Mouse (Mus musculus): ENCODE measurements around the gene Nodal. TPM values are rescaled to one million over a fixed set of nuclear protein-coding genes. Genes with fewer than 3 reads are reported as not detected.
"Not testable (repeated sequence)": the region's sequence is repeated elsewhere in the genome, so short reads cannot be mapped to it uniquely, and the experiment has no call there.

The Nodal gene
- polyA plus RNA-seq, 1 experiment from 2014 or later: 0.12 TPM

- H3K9ac ChIP-seq (ENCODE audit: low read length): no peak overlapping the region
- H3K27ac ChIP-seq (replicated peaks in 1 of 2; ENCODE audit: control insufficient read depth in 1 of 2, insufficient read depth in 1 of 2, low read depth in 2 of 2, low read length in 2 of 2): no peak overlapping the region
- H3K27me3 ChIP-seq (ENCODE audit: control insufficient read depth, insufficient read depth, low read length): no peaks in the 10 kb centered on the region
- H3K4me2 ChIP-seq (ENCODE audit: low read length): no peak overlapping the region
- H3K36me3 ChIP-seq (ENCODE audit: control insufficient read depth, insufficient read depth, low read length): peaks cover 18% of the 10 kb centered on the region; the same call in 1 of the 2 replicates
- no peaks in the 10 kb centered on the region for H3K9me3 ChIP-seq (ENCODE audit: control insufficient read depth, low read length)
- no peak for ATAC-seq (ENCODE audit: insufficient number of reproducible peaks, insufficient read depth, low FRiP score, low read depth)
- WGBS: 60% methylated on average over 3 of the region's 3 CpGs
- peaks cover 14 to 47% of the 10 kb centered on the region in 2 experiments for H3K4me1 ChIP-seq (ENCODE audit: control insufficient read depth in 2 of 2, insufficient read depth in 2 of 2, low read length in 2 of 2)
- H3K4me3 ChIP-seq (ENCODE audit: control insufficient read depth in 1 of 2, insufficient read depth in 1 of 2, low read depth in 1 of 2, low read length in 2 of 2): no peak overlapping the region
Observed at GRCm38 (mm10) chr10:61448834-61449233, 31.1 kb downstream of the Nodal start.

- 0 out of 2 replicates have a peak, but pooled peaks cover 2% of the 10 kb centered on the region for H3K9me3 ChIP-seq (ENCODE audit: control insufficient read depth, low read length)
- no peak for ATAC-seq (ENCODE audit: insufficient number of reproducible peaks, insufficient read depth, low FRiP score, low read depth)
- H3K4me3 ChIP-seq (ENCODE audit: control insufficient read depth in 1 of 2, insufficient read depth in 1 of 2, low read depth in 1 of 2, low read length in 2 of 2): peak overlapping the region; percentile 91 to 99
- 4% methylated on average over 8 of the region's 8 CpGs for WGBS
- peaks cover 18% of the 10 kb centered on the region; the same call in 1 of the 2 replicates for H3K36me3 ChIP-seq (ENCODE audit: control insufficient read depth, insufficient read depth, low read length)
- no peaks in the 10 kb centered on the region for H3K27me3 ChIP-seq (ENCODE audit: control insufficient read depth, insufficient read depth, low read length)
- peak overlapping the region; percentile 95 for H3K4me2 ChIP-seq (ENCODE audit: low read length)
- H3K4me1 ChIP-seq (ENCODE audit: control insufficient read depth in 2 of 2, insufficient read depth in 2 of 2, low read length in 2 of 2): peaks cover 9 to 30% of the 10 kb centered on the region in 2 experiments
- peak overlapping the region; percentile 95 for H3K9ac ChIP-seq (ENCODE audit: low read length)
- peak overlapping the region; percentile 46 to 75; a peak in 3 of 4 replicates for H3K27ac ChIP-seq (replicated peaks in 1 of 2; ENCODE audit: control insufficient read depth in 1 of 2, insufficient read depth in 1 of 2, low read depth in 2 of 2, low read length in 2 of 2)
Observed at GRCm38 (mm10) chr10:61451463-61451930, 33.7 kb downstream of the Nodal start.

GRCm38 (mm10) chr10:61451931-61452617, 34.3 kb downstream of the Nodal start:
- peak; percentile 42 for ATAC-seq (ENCODE audit: insufficient number of reproducible peaks, insufficient read depth, low FRiP score, low read depth)
- Histone ChIP-seq H3K27ac (replicated peaks in 1 of 2; ENCODE audit: control insufficient read depth in 1 of 2, insufficient read depth in 1 of 2, low read depth in 2 of 2, low read length in 2 of 2) (peak overlapping the region; percentile 46 to 75), H3K9me3 (ENCODE audit: control insufficient read depth, low read length) (0 out of 2 replicates have a peak, but pooled peaks cover 2% of the 10 kb centered on the region), H3K4me2 (ENCODE audit: low read length) (peak overlapping the region; percentile 95), H3K27me3 (ENCODE audit: control insufficient read depth, insufficient read depth, low read length) (no peaks in the 10 kb centered on the region), H3K9ac (ENCODE audit: low read length) (peak overlapping the region; percentile 95), H3K36me3 (ENCODE audit: control insufficient read depth, insufficient read depth, low read length) (peaks cover 17% of the 10 kb centered on the region; the same call in 1 of the 2 replicates), H3K4me1 (ENCODE audit: control insufficient read depth in 2 of 2, insufficient read depth in 2 of 2, low read length in 2 of 2) (peaks cover 6 to 25% of the 10 kb centered on the region in 2 experiments), H3K4me3 (ENCODE audit: control insufficient read depth in 1 of 2, insufficient read depth in 1 of 2, low read depth in 1 of 2, low read length in 2 of 2) (peak overlapping the region; percentile 91 to 99)
- WGBS: under 1% methylated on average over 54 of the region's 62 CpGs

- ATAC-seq (ENCODE audit: insufficient number of reproducible peaks, insufficient read depth, low FRiP score, low read depth): peak; percentile 96
- Histone ChIP-seq H3K27ac (replicated peaks in 1 of 2; ENCODE audit: control insufficient read depth in 1 of 2, insufficient read depth in 1 of 2, low read depth in 2 of 2, low read length in 2 of 2) (peak within 1 kb of the TSS; percentile 46 to 75), H3K4me3 (ENCODE audit: control insufficient read depth in 1 of 2, insufficient read depth in 1 of 2, low read depth in 1 of 2, low read length in 2 of 2) (peak within 1 kb of the TSS; percentile 91 to 99), H3K27me3 (ENCODE audit: control insufficient read depth, insufficient read depth, low read length) (no peaks in the 10 kb centered on the region), H3K9ac (ENCODE audit: low read length) (peak within 1 kb of the TSS; percentile 95), H3K4me2 (ENCODE audit: low read length) (peak within 1 kb of the TSS; percentile 95), H3K4me1 (ENCODE audit: control insufficient read depth in 2 of 2, insufficient read depth in 2 of 2, low read length in 2 of 2) (peaks cover 4 to 22% of the 10 kb centered on the region in 2 experiments), H3K36me3 (ENCODE audit: control insufficient read depth, insufficient read depth, low read length) (peaks cover 14% of the 10 kb centered on the region; the same call in 1 of the 2 replicates), H3K9me3 (ENCODE audit: control insufficient read depth, low read length) (0 out of 2 replicates have a peak, but pooled peaks cover 2% of the 10 kb centered on the region)
- 0% methylated on average over 36 of the region's 36 CpGs for WGBS
Observed at GRCm38 (mm10) chr10:61452645-61453044, 34.9 kb downstream of the Nodal start, which contains the start of gene Eif4ebp2. TSS of gene Eif4ebp2 (minus strand) at chr10:61452661.

GRCm38 (mm10) chr10:61453171-61453570, 35.4 kb downstream of the Nodal start:
- H3K27me3 ChIP-seq (ENCODE audit: control insufficient read depth, insufficient read depth, low read length); H3K9ac ChIP-seq (ENCODE audit: low read length); ATAC-seq (ENCODE audit: insufficient number of reproducible peaks, insufficient read depth, low FRiP score, low read depth); H3K27ac ChIP-seq (replicated peaks in 1 of 2; ENCODE audit: control insufficient read depth in 1 of 2, insufficient read depth in 1 of 2, low read depth in 2 of 2, low read length in 2 of 2); H3K9me3 ChIP-seq (ENCODE audit: control insufficient read depth, low read length); H3K4me2 ChIP-seq (ENCODE audit: low read length): not testable (repeated sequence)
- H3K36me3 ChIP-seq (ENCODE audit: control insufficient read depth, insufficient read depth, low read length): peaks cover 11% of the 10 kb centered on the region; the same call in 1 of the 2 replicates
- 0 out of 4 replicates have a peak overlapping the region, but pooled peaks of 1 of the 2 experiments have one; percentile 91 for H3K4me3 ChIP-seq (ENCODE audit: control insufficient read depth in 1 of 2, insufficient read depth in 1 of 2, low read depth in 1 of 2, low read length in 2 of 2)
- peaks cover 4 to 17% of the 10 kb centered on the region in 2 experiments for H3K4me1 ChIP-seq (ENCODE audit: control insufficient read depth in 2 of 2, insufficient read depth in 2 of 2, low read length in 2 of 2)
- WGBS: 74% methylated on average over 3 of the region's 3 CpGs

- Histone ChIP-seq H3K4me2 (ENCODE audit: low read length) (no peak overlapping the region), H3K9ac (ENCODE audit: low read length) (no peak overlapping the region), H3K9me3 (ENCODE audit: control insufficient read depth, low read length) (0 out of 2 replicates have a peak, but pooled peaks cover 2% of the 10 kb centered on the region), H3K36me3 (ENCODE audit: control insufficient read depth, insufficient read depth, low read length) (no peaks in the 10 kb centered on the region), H3K4me1 (ENCODE audit: control insufficient read depth in 2 of 2, insufficient read depth in 2 of 2, low read length in 2 of 2) (no peaks in the 10 kb centered on the region), H3K4me3 (ENCODE audit: control insufficient read depth in 1 of 2, insufficient read depth in 1 of 2, low read depth in 1 of 2, low read length in 2 of 2) (no peak overlapping the region), H3K27ac (replicated peaks in 1 of 2; ENCODE audit: control insufficient read depth in 1 of 2, insufficient read depth in 1 of 2, low read depth in 2 of 2, low read length in 2 of 2) (no peak overlapping the region), H3K27me3 (ENCODE audit: control insufficient read depth, insufficient read depth, low read length) (no peaks in the 10 kb centered on the region)
- no peak for ATAC-seq (ENCODE audit: insufficient number of reproducible peaks, insufficient read depth, low FRiP score, low read depth)
- 60% methylated on average over 3 of the region's 3 CpGs for WGBS
Observed at GRCm38 (mm10) chr10:61457182-61457581, 39.4 kb downstream of the Nodal start.

GRCm38 (mm10) chr10:61465009-61465408, 47.2 kb downstream of the Nodal start:
- H3K9me3 ChIP-seq (ENCODE audit: control insufficient read depth, low read length): no peaks in the 10 kb centered on the region
- H3K9ac ChIP-seq (ENCODE audit: low read length): no peak overlapping the region

More at GRCm38 (mm10) chr10:61465009-61465408, 47.2 kb downstream of the Nodal start:
- no peak overlapping the region for H3K27ac ChIP-seq (replicated peaks in 1 of 2; ENCODE audit: control insufficient read depth in 1 of 2, insufficient read depth in 1 of 2, low read depth in 2 of 2, low read length in 2 of 2)
- no peaks in the 10 kb centered on the region for H3K4me1 ChIP-seq (ENCODE audit: control insufficient read depth in 2 of 2, insufficient read depth in 2 of 2, low read length in 2 of 2)
- 76% methylated on average over 4 of the region's 4 CpGs for WGBS
- no peak for ATAC-seq (ENCODE audit: insufficient number of reproducible peaks, insufficient read depth, low FRiP score, low read depth)
- H3K27me3 ChIP-seq (ENCODE audit: control insufficient read depth, insufficient read depth, low read length): no peaks in the 10 kb centered on the region
- no peak overlapping the region for H3K4me3 ChIP-seq (ENCODE audit: control insufficient read depth in 1 of 2, insufficient read depth in 1 of 2, low read depth in 1 of 2, low read length in 2 of 2)
- H3K4me2 ChIP-seq (ENCODE audit: low read length): no peak overlapping the region
- no peaks in the 10 kb centered on the region for H3K36me3 ChIP-seq (ENCODE audit: control insufficient read depth, insufficient read depth, low read length)

Data from heart, embryonic 14.5 days (tissue).